Mouse (Mus musculus) limb, embryonic 15.5 days (tissue): ENCODE results near the gene Armh1. TPM values are rescaled to one million over a fixed set of nuclear protein-coding genes. Genes with fewer than 3 reads are reported as not detected.

Source experiments
- ATAC-seq: fragments of 200-750 bp; cut with Nextera tagmentation; 2 replicates; pipeline ENCODE4 v1.8.0; 2017; ENCODE audit warnings: low read depth, moderate TSS enrichment; ENCODE audit not compliant: insufficient number of reproducible peaks, low FRiP score, low TSS enrichment
- H3K27ac ChIP-seq: fragments of 300-500 bp; sonication (generic); 2 replicates; pipeline ENCODE4 v1.5.1; 2015; ENCODE audit warnings: moderate library complexity, mild to moderate bottlenecking, inconsistent platforms
- H3K27me3 ChIP-seq: fragments of 300-500 bp; sonication (generic); 2 replicates; pipeline ENCODE4 v1.6.1; 2015; ENCODE audit warnings: inconsistent platforms
- H3K36me3 ChIP-seq: fragments of 300-500 bp; sonication (generic); 2 replicates; pipeline ENCODE4 v1.6.1; 2015; ENCODE audit warnings: inconsistent platforms
- H3K4me1 ChIP-seq: fragments of 300-500 bp; sonication (generic); 2 replicates; pipeline ENCODE4 v1.6.1; 2015; ENCODE audit warnings: inconsistent platforms
- H3K4me2 ChIP-seq: fragments of 300-500 bp; sonication (generic); 2 replicates; pipeline ENCODE4 v1.6.1; 2015; ENCODE audit warnings: mild to moderate bottlenecking, inconsistent platforms
- H3K4me3 ChIP-seq: fragments of 300-500 bp; sonication (generic); 2 replicates; pipeline ENCODE4 v1.5.1; 2015; ENCODE audit warnings: mild to moderate bottlenecking, inconsistent platforms
- H3K9ac ChIP-seq: fragments of 300-500 bp; sonication (generic); 2 replicates; pipeline ENCODE4 v1.6.1; 2015; ENCODE audit warnings: inconsistent platforms
- H3K9me3 ChIP-seq: fragments of 300-500 bp; sonication (generic); 2 replicates; pipeline ENCODE4 v1.6.1; 2016; ENCODE audit warnings: inconsistent platforms
- WGBS: fragments of 180-500 bp; shearing (Covaris S2); methylation state at CpG from one replicate; pipeline ENCODE4 v1.1.7; 2015; 5-methylcytosine and 5-hydroxymethylcytosine counted together
- polyA plus RNA-seq: library from polyadenylated mRNA; unstranded; fragments of >200 nt; fragmentation: Nextera tagmentation; extraction: Ambion mirVana; gene quantifications from 2 replicates; pipeline ENCODE4 v1.2.1, GENCODE M21; 2015

Gene Armh1
- 0.51 and 1.1 TPM in 2 replicates for polyA plus RNA-seq

GRCm38 (mm10) chr4:117251801-117252316 is at the start of gene Armh1, which contains the start of gene Tmem53:
Armh1 (minus strand) TSS chr4:117252125.
Tmem53 (plus strand) TSS chr4:117251951.
- Histone ChIP-seq H3K27me3 (no peaks in the 10 kb centered on the region), H3K9me3 (no peaks in the 10 kb centered on the region), H3K4me2 (peak within 1 kb of the TSS; percentile 65), H3K27ac (peak within 1 kb of the TSS; percentile 90), H3K9ac (peak within 1 kb of the TSS; percentile 31; the same call in 1 of the 2 replicates), H3K36me3 (no peaks in the 10 kb centered on the region), H3K4me1 (peaks cover 35% of the 10 kb centered on the region), H3K4me3 (peak within 1 kb of the TSS; percentile 64)
- under 1% methylated on average over 43 of the region's 43 CpGs for WGBS
- ATAC-seq, result peak; percentile 95

GRCm38 (mm10) chr4:117299921-117300320 is 48.0 kb upstream of the Armh1 start:
- Histone ChIP-seq H3K4me2 (no peak overlapping the region), H3K4me3 (no peak overlapping the region), H3K27ac (no peak overlapping the region), H3K9ac (no peak overlapping the region), H3K4me1 (peaks cover 22% of the 10 kb centered on the region), H3K27me3 (peaks cover 47% of the 10 kb centered on the region), H3K9me3 (no peaks in the 10 kb centered on the region), H3K36me3 (no peaks in the 10 kb centered on the region)
- WGBS, result 66% methylated on average over 10 of the region's 10 CpGs
- ATAC-seq, result no peak

DNA sequence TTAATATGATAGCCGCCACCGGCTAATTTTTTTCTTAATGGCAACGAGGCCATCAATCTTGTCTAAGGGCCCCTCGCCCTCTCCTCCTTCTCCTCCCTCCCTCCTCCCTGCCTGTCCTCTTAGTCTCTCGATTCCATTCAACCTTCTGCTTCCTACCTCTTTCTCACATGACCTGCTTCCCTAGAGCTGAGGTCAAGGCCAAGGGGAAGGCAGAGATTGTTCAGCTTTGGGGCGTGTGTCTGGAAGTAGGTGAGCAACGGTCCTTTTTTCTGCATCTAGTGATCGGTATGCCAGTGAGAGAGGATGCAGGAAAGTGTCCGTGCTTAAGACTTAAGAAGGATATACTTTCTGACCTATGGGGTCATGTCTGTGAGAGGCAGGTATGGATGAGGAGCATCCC is 45.9 kb upstream of the Armh1 start:
- Histone ChIP-seq H3K9me3 (no peaks in the 10 kb centered on the region), H3K27me3 (peaks cover 26% of the 10 kb centered on the region), H3K9ac (no peak overlapping the region), H3K27ac (no peak overlapping the region), H3K4me1 (0 out of 2 replicates have a peak, but pooled peaks cover 6% of the 10 kb centered on the region), H3K4me2 (no peak overlapping the region), H3K36me3 (no peaks in the 10 kb centered on the region), H3K4me3 (no peak overlapping the region)
- ATAC-seq, result no peak
- 69% methylated on average over 9 of the region's 9 CpGs for WGBS

- no peak overlapping the region for H3K9ac ChIP-seq
- H3K27ac ChIP-seq, result no peak overlapping the region
- WGBS, result 78% methylated on average over 19 of the region's 19 CpGs
- no peaks in the 10 kb centered on the region for H3K36me3 ChIP-seq
- H3K4me1 ChIP-seq, result no peaks in the 10 kb centered on the region
- H3K27me3 ChIP-seq, result peaks cover 18% of the 10 kb centered on the region
- H3K9me3 ChIP-seq, result no peaks in the 10 kb centered on the region
- H3K4me2 ChIP-seq, result no peak overlapping the region
- H3K4me3 ChIP-seq, result no peak overlapping the region
- no peak for ATAC-seq
Measured at GRCm38 (mm10) chr4:117296849-117297593, 45.1 kb upstream of the Armh1 start.

DNA sequence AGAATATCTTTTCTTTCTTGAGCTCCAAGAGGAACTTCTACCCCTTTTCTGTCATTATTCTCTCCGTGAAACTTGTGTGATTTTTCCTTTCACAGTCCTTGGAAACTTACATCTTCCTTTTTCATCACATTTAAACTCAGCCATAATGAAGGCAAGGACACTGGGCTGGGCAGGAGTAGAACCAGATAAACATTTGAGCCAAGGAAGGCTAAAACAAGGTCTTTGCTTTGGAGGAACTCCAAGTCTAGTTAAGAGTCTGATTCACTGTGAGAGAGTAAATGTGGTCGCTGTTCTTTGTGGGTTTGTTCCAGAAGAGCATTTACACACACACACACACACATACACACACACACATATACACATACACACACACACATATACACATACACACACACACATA is 39.8 kb upstream of the Armh1 start:
- no peak overlapping the region for H3K4me3 ChIP-seq

GRCm38 (mm10) chr4:117288927-117289801 is 37.2 kb upstream of the Armh1 start:
- H3K4me1 ChIP-seq, result peaks cover 27% of the 10 kb centered on the region
- ATAC-seq, result peak; percentile 92
- H3K27ac ChIP-seq, result peak overlapping the region; percentile 96
- H3K36me3 ChIP-seq, result peaks cover 32% of the 10 kb centered on the region
- no peaks in the 10 kb centered on the region for H3K9me3 ChIP-seq
- peak overlapping the region; percentile 60 for H3K9ac ChIP-seq
- peak overlapping the region; percentile 77 for H3K4me3 ChIP-seq
- no peaks in the 10 kb centered on the region for H3K27me3 ChIP-seq
- WGBS, result under 1% methylated on average over 75 of the region's 80 CpGs
- H3K4me2 ChIP-seq, result peak overlapping the region; percentile 59

More for the DNA sequence above, 39.8 kb upstream of the Armh1 start:
- no peak for ATAC-seq
- Histone ChIP-seq H3K4me1 (peaks cover 14% of the 10 kb centered on the region), H3K27me3 (no peaks in the 10 kb centered on the region), H3K9me3 (no peaks in the 10 kb centered on the region), H3K4me2 (no peak overlapping the region), H3K27ac (no peak overlapping the region), H3K9ac (no peak overlapping the region), H3K36me3 (peaks cover 7% of the 10 kb centered on the region)
- WGBS, result 80% methylated on average over 2 of the region's 2 CpGs

DNA sequence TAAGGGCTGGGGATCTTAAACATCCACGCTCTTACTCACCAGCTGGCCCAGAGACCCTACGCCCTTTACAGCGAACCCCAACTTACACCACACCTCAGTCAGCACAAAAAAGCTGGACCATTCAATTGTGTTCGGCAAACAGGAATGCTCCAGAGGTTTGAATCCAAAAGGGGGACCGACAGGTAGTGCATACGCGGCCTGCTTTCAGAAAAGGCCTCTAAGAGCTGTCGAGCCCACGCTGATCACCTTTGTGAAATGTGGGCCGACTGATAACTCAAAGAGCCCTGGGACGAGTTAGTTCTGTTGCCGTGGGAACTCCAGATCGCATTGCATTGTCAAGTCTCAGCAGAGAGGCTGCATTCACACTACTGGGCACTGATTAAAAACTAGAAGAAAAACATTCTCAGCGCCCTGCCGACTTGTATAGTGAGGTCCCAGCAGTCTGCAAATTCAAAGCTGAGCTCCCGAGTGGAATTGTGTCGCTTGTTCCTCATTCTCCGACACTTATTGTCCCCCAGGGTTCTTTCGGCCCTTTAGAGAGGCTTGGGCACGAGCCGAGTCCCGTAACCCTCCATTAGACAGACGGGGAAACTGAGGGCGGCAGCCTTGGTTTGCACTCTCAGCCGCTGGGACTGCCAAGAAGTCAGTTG is 36.5 kb upstream of the Armh1 start:
- H3K27ac ChIP-seq, result peak overlapping the region; percentile 96
- H3K9ac ChIP-seq, result peak overlapping the region; percentile 60
- peak overlapping the region; percentile 77 for H3K4me3 ChIP-seq
- H3K27me3 ChIP-seq, result no peaks in the 10 kb centered on the region
- H3K4me1 ChIP-seq, result peaks cover 34% of the 10 kb centered on the region
- H3K36me3 ChIP-seq, result peaks cover 40% of the 10 kb centered on the region
- peak overlapping the region; percentile 59 for H3K4me2 ChIP-seq
- ATAC-seq, result no peak
- no peaks in the 10 kb centered on the region for H3K9me3 ChIP-seq
- 24% methylated on average over 25 of the region's 25 CpGs for WGBS

- no peak for ATAC-seq
- no peak overlapping the region for H3K4me2 ChIP-seq
- H3K27me3 ChIP-seq, result no peaks in the 10 kb centered on the region
- no peak overlapping the region for H3K9ac ChIP-seq
- peaks cover 46% of the 10 kb centered on the region for H3K4me1 ChIP-seq
- no peaks in the 10 kb centered on the region for H3K9me3 ChIP-seq
- H3K36me3 ChIP-seq, result peaks cover 75% of the 10 kb centered on the region
- H3K4me3 ChIP-seq, result no peak overlapping the region
- WGBS, result 34% methylated on average over 4 of the region's 4 CpGs
- no peak overlapping the region for H3K27ac ChIP-seq
Measured at GRCm38 (mm10) chr4:117284363-117284762, 32.4 kb upstream of the Armh1 start.

DNA sequence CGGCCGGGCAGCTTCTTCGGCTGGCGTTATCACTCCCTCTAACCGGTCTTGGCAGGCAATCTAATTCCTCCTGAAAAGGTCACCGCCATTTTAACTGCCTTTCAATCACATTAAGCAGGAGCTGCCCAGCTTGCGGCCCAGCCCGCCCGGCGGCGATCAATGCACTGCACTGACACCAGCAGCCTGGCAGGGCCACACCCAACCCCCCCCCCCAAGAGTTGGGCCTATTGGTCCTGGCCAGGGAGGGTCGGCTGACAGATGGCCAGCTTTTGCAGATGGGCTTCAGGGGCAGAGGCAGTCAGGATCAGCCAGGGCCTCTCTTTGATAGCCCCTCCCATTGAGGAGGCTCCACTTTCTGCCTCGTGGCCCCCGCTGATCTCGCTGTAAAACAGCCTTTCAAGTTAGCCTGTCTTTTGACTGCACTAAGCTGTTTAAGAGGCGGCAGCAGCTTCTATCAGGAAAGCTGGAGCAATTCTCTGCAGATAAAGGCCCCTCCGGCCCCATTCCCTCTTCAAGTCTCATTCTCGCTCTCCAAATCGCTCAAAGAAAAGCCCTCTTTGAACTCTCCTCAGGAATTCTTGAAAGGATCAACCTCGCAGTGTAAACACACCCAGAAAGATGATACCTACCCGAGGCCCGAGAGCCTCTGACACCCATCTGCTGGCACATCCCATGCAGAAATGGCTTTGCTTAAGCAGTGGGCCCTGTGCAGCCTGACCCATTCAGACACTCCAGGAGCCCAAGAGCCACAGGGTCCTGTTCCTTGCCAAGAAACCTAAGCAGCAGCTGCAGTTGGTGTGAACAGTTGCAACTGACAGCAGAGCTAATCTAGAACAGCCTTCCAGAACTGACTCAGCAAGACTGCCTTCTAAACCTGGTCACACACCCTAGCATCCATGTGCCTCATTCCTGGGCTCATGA is 31.6 kb upstream of the Armh1 start:
- no peak for ATAC-seq
- WGBS, result 30% methylated on average over 22 of the region's 22 CpGs
- peaks cover 83% of the 10 kb centered on the region for H3K36me3 ChIP-seq
- no peaks in the 10 kb centered on the region for H3K9me3 ChIP-seq
- H3K27ac ChIP-seq, result peak overlapping the region; percentile 33
- H3K4me2 ChIP-seq, result no peak overlapping the region
- no peak overlapping the region for H3K4me3 ChIP-seq
- H3K4me1 ChIP-seq, result peaks cover 52% of the 10 kb centered on the region
- H3K9ac ChIP-seq, result no peak overlapping the region
- H3K27me3 ChIP-seq, result no peaks in the 10 kb centered on the region

DNA sequence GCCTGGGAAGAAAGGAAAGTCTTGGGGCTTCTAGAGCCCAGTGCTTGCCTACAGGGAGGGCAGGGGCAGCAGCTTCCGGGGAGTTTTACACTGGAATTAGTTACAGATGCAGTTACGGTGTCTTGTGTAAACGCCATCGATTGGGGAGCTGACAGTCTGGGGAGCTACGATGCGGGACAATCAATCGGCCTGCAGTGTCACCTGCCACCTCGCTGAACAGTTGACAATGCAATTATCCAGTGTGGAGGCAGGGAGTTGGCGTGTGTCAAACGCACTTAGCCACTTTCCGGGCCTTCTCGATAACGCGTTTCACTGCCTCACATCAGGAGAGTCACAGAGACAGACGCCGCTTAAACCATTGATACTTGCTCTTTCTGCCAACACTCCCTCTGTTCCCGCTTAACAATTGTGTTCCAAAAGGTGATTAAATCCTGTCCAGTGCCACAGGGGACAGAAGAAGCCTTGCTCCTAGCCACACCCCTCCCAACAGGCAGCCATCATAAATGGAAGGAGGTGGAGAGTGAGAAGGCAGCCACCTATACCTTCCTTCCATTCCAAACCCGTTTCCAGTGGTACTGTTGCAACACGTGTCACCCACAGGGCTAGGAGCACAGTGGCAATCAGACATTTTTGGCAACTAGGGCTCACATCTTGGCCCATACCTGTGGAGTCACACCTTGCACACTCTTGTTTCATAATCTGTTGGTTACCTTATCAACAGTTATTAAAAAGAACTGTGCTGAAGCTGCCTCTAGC is 29.3 kb upstream of the Armh1 start:
- Histone ChIP-seq H3K9me3 (no peaks in the 10 kb centered on the region), H3K4me1 (peaks cover 52% of the 10 kb centered on the region), H3K4me2 (no peak overlapping the region), H3K4me3 (no peak overlapping the region), H3K27ac (no peak overlapping the region), H3K27me3 (no peaks in the 10 kb centered on the region), H3K9ac (no peak overlapping the region), H3K36me3 (peaks cover 95% of the 10 kb centered on the region)
- WGBS, result 44% methylated on average over 19 of the region's 19 CpGs
- no peak for ATAC-seq
